Mouse (Mus musculus): ENCODE measurements at regions not wholly inside any gene's neighbourhood (a gene's known extent, or its start where the extent isn't known, plus 50 kb on each side); places are given as distances from the start of the nearest gene placed in this dataset.
A peak's percentile ranks its signal among the peaks of the same experiment; 100 is the strongest.

DNA sequence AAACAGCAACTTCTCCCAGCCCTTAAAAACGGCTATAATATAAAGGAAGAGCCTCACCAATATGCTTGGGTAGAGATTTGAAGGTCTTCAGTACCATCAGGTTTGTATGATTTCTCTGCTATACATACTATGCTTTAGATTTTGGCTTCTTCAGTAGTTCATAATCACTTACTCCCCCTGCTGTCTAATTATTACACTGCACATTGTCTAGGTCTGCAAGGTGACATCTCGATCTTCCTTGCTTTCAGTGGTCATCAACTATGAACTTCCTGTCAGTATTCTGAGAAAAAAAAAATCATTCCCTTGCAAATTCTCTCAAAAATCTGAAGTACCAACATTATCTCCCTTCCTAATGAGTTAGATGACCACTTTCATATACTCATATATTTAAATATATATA is 225.4 kb upstream of the Galnt5 start:
- 88% methylated on average over 2 of the region's 2 CpGs for WGBS
- no peaks in the 10 kb centered on the region for H3K27me3 ChIP-seq (ENCODE audit: control insufficient read depth, insufficient read depth, low read length)
- H3K4me3 ChIP-seq (replicated peaks; ENCODE audit: low read length), result no peak overlapping the region
- ATAC-seq (ENCODE audit: low FRiP score), result no peak
- DNase-seq (ENCODE audit: low spot score), result peak; percentile 43
- H3K9me3 ChIP-seq (ENCODE audit: control insufficient read depth, low read length), result no peaks in the 10 kb centered on the region
- no peak overlapping the region for H3K27ac ChIP-seq
- no peaks in the 10 kb centered on the region for H3K36me3 ChIP-seq (replicated peaks; ENCODE audit: control insufficient read depth, insufficient read depth)
- no peak overlapping the region for H3K4me2 ChIP-seq (replicated peaks)
- H3K4me1 ChIP-seq (replicated peaks; ENCODE audit: control insufficient read depth, insufficient read depth, low read length), result no peaks in the 10 kb centered on the region
- no peak overlapping the region for H3K9ac ChIP-seq

DNA sequence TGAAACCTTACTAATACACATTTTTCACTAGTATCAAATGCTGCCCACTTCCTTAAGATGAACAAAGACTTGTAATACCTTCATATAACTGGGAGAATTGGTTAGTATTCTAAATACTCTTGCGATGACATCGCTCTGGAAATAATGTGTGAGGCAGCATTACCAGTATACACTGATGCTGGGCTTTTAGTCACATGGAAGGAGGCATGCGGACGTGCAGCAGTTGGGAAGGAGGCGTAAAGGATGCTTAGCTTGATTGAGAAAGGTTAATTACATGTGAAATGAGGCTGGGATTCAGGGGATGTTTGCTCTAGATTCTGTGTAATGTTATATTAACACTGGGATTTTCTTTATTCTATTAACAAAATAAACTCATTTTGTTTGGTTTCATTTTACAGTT is 221.5 kb upstream of the Galnt5 start:
- 63% methylated on average over 5 of the region's 5 CpGs for WGBS
- Histone ChIP-seq H3K4me1 (replicated peaks; ENCODE audit: control insufficient read depth, insufficient read depth, low read length) (no peaks in the 10 kb centered on the region), H3K27me3 (ENCODE audit: control insufficient read depth, insufficient read depth, low read length) (no peaks in the 10 kb centered on the region), H3K9ac (no peak overlapping the region), H3K4me3 (replicated peaks; ENCODE audit: low read length) (no peak overlapping the region), H3K27ac (no peak overlapping the region), H3K36me3 (replicated peaks; ENCODE audit: control insufficient read depth, insufficient read depth) (no peaks in the 10 kb centered on the region), H3K4me2 (replicated peaks) (no peak overlapping the region), H3K9me3 (ENCODE audit: control insufficient read depth, low read length) (no peaks in the 10 kb centered on the region)
- ATAC-seq (ENCODE audit: low FRiP score) (peak; percentile 66; the same call in 1 of the 2 replicates), DNase-seq (ENCODE audit: low spot score) (no peak)

DNA sequence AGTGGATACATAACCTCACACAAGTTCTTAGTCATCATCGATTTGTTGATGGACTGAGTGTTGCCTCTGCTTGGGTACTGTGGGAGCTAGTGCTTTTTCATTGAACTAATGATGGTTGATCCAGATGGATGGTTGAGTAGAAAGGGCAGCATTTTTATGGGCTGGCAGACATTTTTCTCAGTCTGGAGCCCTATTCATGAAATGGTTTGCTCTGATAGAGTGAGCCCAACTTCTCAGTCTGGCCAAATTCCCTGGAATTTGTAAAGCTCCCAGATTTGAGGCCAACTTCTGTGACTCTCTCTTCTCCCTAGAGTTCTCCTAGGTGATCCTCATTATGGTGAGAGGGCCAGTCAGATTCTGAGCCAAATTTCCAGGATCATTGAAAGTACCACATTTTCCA is 216.8 kb upstream of the Galnt5 start:
- Histone ChIP-seq H3K4me1 (replicated peaks; ENCODE audit: control insufficient read depth, insufficient read depth, low read length) (no peaks in the 10 kb centered on the region), H3K27ac (no peak overlapping the region), H3K36me3 (replicated peaks; ENCODE audit: control insufficient read depth, insufficient read depth) (no peaks in the 10 kb centered on the region), H3K27me3 (ENCODE audit: control insufficient read depth, insufficient read depth, low read length) (no peaks in the 10 kb centered on the region), H3K4me2 (replicated peaks) (no peak overlapping the region), H3K9ac (no peak overlapping the region), H3K9me3 (ENCODE audit: control insufficient read depth, low read length) (no peaks in the 10 kb centered on the region), H3K4me3 (replicated peaks; ENCODE audit: low read length) (no peak overlapping the region)
- 83% methylated on average over 1 of the region's 1 CpGs for WGBS
- DNase-seq (ENCODE audit: low spot score) (no peak), ATAC-seq (ENCODE audit: low FRiP score) (no peak)

DNA sequence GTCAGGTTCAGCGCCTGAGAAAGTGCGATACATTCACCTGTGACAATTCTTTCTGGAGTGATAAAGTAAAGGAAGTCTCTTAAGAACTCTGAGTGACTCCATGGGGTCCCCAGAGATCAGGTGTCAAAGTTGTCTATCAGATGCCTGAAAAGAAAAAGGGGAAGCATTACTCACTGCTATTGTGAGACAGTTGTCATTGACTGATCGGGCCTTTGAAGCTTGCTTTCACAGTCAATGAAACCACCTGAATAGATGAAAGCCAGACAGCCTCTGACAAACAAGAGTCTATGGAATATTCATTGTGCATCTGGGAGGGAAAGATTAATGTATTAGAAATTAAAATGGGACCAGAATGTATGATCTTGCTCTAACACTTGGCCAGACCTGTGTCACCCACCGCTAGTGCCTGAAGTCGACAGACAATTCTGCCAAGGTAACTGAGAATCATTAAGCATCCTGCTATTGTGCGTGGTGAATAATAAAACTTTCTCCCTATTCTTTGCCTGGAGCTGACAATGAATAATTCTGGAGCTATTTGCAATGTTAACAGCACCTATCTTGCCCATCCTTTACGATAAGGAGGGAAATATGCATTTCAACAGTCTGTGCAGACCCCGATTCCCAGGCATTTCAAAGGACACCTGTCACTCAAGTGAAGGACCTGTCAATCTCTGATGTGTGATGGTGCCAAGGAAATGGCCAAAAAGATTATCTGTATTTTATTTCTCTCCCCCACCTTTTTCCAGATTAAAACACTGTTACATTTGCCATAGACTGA is 204.0 kb upstream of the Galnt5 start:
- Histone ChIP-seq H3K4me2 (replicated peaks) (no peak overlapping the region), H3K4me3 (replicated peaks; ENCODE audit: low read length) (no peak overlapping the region), H3K36me3 (replicated peaks; ENCODE audit: control insufficient read depth, insufficient read depth) (no peaks in the 10 kb centered on the region), H3K27ac (no peak overlapping the region), H3K9ac (no peak overlapping the region), H3K4me1 (replicated peaks; ENCODE audit: control insufficient read depth, insufficient read depth, low read length) (no peaks in the 10 kb centered on the region), H3K9me3 (ENCODE audit: control insufficient read depth, low read length) (0 out of 2 replicates have a peak, but pooled peaks cover 8% of the 10 kb centered on the region), H3K27me3 (ENCODE audit: control insufficient read depth, insufficient read depth, low read length) (no peaks in the 10 kb centered on the region)
- no peak for ATAC-seq (ENCODE audit: low FRiP score)
- 54% methylated on average over 8 of the region's 8 CpGs for WGBS
- DNase-seq (ENCODE audit: low spot score), result no peak

DNA sequence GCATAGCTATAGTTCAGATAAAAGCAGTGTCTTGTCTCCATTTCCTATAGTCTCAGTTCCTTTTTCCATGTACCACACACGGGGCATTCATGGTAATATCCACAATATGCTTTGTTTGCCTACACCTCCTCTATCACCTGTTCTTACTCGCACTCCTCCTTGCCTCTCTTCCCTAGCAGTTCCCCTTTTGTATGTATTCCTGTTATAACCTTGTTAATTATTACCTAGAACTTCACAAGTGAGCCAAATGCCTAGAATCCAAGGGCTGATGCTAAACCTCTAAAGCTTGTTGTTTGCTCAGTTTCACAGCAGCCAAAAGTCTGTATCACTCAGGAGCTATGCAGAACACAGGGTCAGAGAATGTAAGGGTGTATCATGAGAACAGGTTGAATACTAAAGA is 198.4 kb upstream of the Galnt5 start:
- Histone ChIP-seq H3K4me2 (replicated peaks) (no peak overlapping the region), H3K27me3 (ENCODE audit: control insufficient read depth, insufficient read depth, low read length) (no peaks in the 10 kb centered on the region), H3K4me1 (replicated peaks; ENCODE audit: control insufficient read depth, insufficient read depth, low read length) (no peaks in the 10 kb centered on the region), H3K9me3 (ENCODE audit: control insufficient read depth, low read length) (0 out of 2 replicates have a peak, but pooled peaks cover 8% of the 10 kb centered on the region), H3K4me3 (replicated peaks; ENCODE audit: low read length) (no peak overlapping the region), H3K27ac (no peak overlapping the region), H3K36me3 (replicated peaks; ENCODE audit: control insufficient read depth, insufficient read depth) (no peaks in the 10 kb centered on the region), H3K9ac (no peak overlapping the region)
- WGBS, result 75% methylated on average over 2 of the region's 2 CpGs
- no peak for ATAC-seq (ENCODE audit: low FRiP score)
- no peak for DNase-seq (ENCODE audit: low spot score)

DNA sequence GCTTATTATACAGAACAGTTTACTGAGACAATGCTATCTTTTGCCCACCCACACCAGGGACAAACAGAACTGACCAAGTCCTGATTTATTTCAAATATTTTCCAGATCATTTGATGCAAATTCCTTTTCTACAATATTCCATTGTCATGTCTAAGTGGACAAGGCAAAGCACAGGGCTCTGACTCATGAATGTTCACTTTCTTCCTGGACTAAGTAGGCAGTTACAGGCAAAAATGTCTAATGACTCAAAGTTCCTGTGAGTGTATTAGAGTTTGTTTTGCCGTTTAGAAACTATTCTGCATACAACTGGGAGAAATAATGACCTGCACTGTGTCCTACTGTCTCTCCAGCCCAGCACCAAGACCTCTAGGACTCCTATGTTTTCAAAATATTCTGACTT is 189.8 kb upstream of the Galnt5 start:
- H3K4me3 ChIP-seq (replicated peaks; ENCODE audit: low read length), result no peak overlapping the region
- no peaks in the 10 kb centered on the region for H3K36me3 ChIP-seq (replicated peaks; ENCODE audit: control insufficient read depth, insufficient read depth)
- no peaks in the 10 kb centered on the region for H3K27me3 ChIP-seq (ENCODE audit: control insufficient read depth, insufficient read depth, low read length)
- WGBS, result 73% methylated on average over 1 of the region's 1 CpGs
- H3K9ac ChIP-seq, result no peak overlapping the region
- ATAC-seq (ENCODE audit: low FRiP score) (no peak), DNase-seq (ENCODE audit: low spot score) (no peak)
- no peak overlapping the region for H3K4me2 ChIP-seq (replicated peaks)
- H3K27ac ChIP-seq, result no peak overlapping the region
- no peaks in the 10 kb centered on the region for H3K9me3 ChIP-seq (ENCODE audit: control insufficient read depth, low read length)
- no peaks in the 10 kb centered on the region for H3K4me1 ChIP-seq (replicated peaks; ENCODE audit: control insufficient read depth, insufficient read depth, low read length)

DNA sequence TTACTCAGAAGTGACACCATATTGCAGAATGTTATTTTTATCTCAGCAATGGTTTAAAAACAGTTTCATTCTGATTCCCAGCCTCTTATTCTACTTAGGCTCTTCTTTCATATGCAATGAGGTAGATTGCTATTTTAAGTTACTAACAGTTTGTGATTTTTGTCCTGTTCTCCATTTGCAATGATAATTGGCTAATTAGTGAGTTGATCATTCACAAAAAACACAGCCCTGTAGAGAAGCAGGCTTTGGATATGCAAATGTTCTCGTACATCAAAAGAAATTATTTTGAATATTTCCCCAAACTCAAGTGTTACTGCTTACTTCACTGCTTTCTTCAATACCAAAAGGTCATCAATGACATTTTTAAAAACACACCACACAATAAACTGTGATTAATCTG is 184.7 kb upstream of the Galnt5 start:
- Histone ChIP-seq H3K4me2 (replicated peaks) (no peak overlapping the region), H3K9ac (no peak overlapping the region), H3K27ac (no peak overlapping the region), H3K4me3 (replicated peaks; ENCODE audit: low read length) (no peak overlapping the region), H3K27me3 (ENCODE audit: control insufficient read depth, insufficient read depth, low read length) (no peaks in the 10 kb centered on the region), H3K36me3 (replicated peaks; ENCODE audit: control insufficient read depth, insufficient read depth) (no peaks in the 10 kb centered on the region), H3K4me1 (replicated peaks; ENCODE audit: control insufficient read depth, insufficient read depth, low read length) (no peaks in the 10 kb centered on the region), H3K9me3 (ENCODE audit: control insufficient read depth, low read length) (no peaks in the 10 kb centered on the region)
- ATAC-seq (ENCODE audit: low FRiP score) (no peak), DNase-seq (ENCODE audit: low spot score) (no peak)
- 71% methylated on average over 1 of the region's 1 CpGs for whole genome bisulfite sequencing

DNA sequence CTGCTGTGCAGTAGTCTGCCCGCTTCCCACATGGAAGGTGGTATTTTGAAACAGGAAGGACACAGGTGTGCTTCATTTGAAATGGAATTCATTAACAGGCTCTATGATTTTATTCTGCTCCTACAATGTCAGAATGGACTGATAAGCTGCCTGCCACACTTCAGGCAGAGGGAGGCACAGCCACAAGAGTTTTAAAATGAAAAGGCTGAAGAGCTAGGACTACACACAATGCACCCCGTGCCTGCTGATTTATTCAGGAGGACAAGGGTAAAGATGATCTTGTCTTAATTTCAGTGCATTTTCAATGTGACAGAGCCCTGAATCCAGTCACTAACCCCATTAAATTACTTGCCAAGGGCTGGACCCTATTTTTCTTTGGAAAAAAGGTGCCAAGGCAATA is 177.3 kb upstream of the Galnt5 start:
- Histone ChIP-seq H3K4me2 (replicated peaks) (no peak overlapping the region), H3K27me3 (ENCODE audit: control insufficient read depth, insufficient read depth, low read length) (no peaks in the 10 kb centered on the region), H3K9ac (no peak overlapping the region), H3K4me1 (replicated peaks; ENCODE audit: control insufficient read depth, insufficient read depth, low read length) (0 out of 2 replicates have a peak, but pooled peaks cover 4% of the 10 kb centered on the region), H3K9me3 (ENCODE audit: control insufficient read depth, low read length) (no peaks in the 10 kb centered on the region), H3K36me3 (replicated peaks; ENCODE audit: control insufficient read depth, insufficient read depth) (no peaks in the 10 kb centered on the region), H3K27ac (no peak overlapping the region), H3K4me3 (replicated peaks; ENCODE audit: low read length) (no peak overlapping the region)
- DNase-seq (ENCODE audit: low spot score) (no peak), ATAC-seq (ENCODE audit: low FRiP score) (no peak)
- WGBS, result 42% methylated on average over 2 of the region's 2 CpGs

DNA sequence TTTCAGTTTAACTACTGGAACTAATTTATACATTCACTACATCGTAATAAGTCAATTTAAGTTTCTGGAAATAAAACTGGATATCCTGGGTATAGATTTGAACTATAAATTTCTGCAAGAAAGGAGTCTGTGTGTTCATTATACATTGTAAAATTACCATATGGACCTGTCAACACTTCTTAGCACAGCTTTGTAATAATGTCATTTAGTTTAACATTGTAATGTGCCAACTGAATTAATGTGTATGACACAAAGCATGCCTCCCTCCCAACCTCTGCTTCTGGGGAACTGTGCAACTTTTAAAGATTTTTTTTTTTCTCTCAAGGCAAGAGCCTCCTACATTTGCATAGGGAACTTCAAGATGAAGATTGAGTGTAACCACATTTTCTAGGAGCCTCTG is 176.8 kb upstream of the Galnt5 start:
- WGBS, result 36% methylated on average over 1 of the region's 1 CpGs
- Histone ChIP-seq H3K4me3 (replicated peaks; ENCODE audit: low read length) (no peak overlapping the region), H3K9ac (no peak overlapping the region), H3K27ac (no peak overlapping the region), H3K36me3 (replicated peaks; ENCODE audit: control insufficient read depth, insufficient read depth) (no peaks in the 10 kb centered on the region), H3K9me3 (ENCODE audit: control insufficient read depth, low read length) (no peaks in the 10 kb centered on the region), H3K27me3 (ENCODE audit: control insufficient read depth, insufficient read depth, low read length) (no peaks in the 10 kb centered on the region), H3K4me1 (replicated peaks; ENCODE audit: control insufficient read depth, insufficient read depth, low read length) (0 out of 2 replicates have a peak, but pooled peaks cover 4% of the 10 kb centered on the region), H3K4me2 (replicated peaks) (no peak overlapping the region)
- ATAC-seq (ENCODE audit: low FRiP score), result no peak
- no peak for DNase-seq (ENCODE audit: low spot score)

DNA sequence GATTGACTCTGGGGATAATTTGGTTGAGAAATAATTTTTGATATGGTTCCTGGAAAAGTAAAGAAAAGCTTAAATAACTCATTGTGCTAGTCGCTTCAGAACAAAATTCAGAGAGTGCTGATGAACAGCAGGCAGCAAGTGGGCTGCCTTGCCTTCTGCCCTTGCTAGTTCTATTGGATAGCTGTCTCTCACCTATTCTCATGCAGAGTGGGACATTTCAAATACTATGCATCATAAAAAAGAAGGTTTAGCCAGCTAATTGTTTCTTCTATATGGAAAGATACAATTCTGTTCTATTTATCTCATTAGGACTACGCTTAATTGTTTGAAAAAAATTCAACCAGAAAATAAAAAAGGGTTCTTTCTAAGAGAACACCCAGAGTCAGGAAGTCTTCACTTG is 169.4 kb upstream of the Galnt5 start:
- no peak for ATAC-seq (ENCODE audit: low FRiP score)
- 59% methylated on average over 2 of the region's 2 CpGs for WGBS
- no peaks in the 10 kb centered on the region for H3K27me3 ChIP-seq (ENCODE audit: control insufficient read depth, insufficient read depth, low read length)

More for the DNA sequence above, 169.4 kb upstream of the Galnt5 start:
- H3K27ac ChIP-seq, result no peak overlapping the region
- H3K9me3 ChIP-seq (ENCODE audit: control insufficient read depth, low read length), result no peaks in the 10 kb centered on the region
- H3K4me3 ChIP-seq (replicated peaks; ENCODE audit: low read length), result no peak overlapping the region
- H3K9ac ChIP-seq, result no peak overlapping the region
- H3K4me1 ChIP-seq (replicated peaks; ENCODE audit: control insufficient read depth, insufficient read depth, low read length), result no peaks in the 10 kb centered on the region
- H3K36me3 ChIP-seq (replicated peaks; ENCODE audit: control insufficient read depth, insufficient read depth), result no peaks in the 10 kb centered on the region
- DNase-seq (ENCODE audit: low spot score), result no peak
- H3K4me2 ChIP-seq (replicated peaks), result no peak overlapping the region

All from hindbrain, embryonic 14.5 days (tissue).